Mouse (Mus musculus) liver, embryonic 11.5 days (tissue): ENCODE results near the gene Sorl1. TPM values are rescaled to one million over a fixed set of nuclear protein-coding genes. Genes with fewer than 3 reads are reported as not detected.

Experiments used
- ATAC-seq: fragments of 200-750 bp; cut with Nextera tagmentation; replicated peaks from 2 replicates; pipeline ENCODE4 v1.8.0; 2017; ENCODE audit warnings: moderate number of reproducible peaks, mild to moderate bottlenecking, moderate TSS enrichment, moderate library complexity; ENCODE audit not compliant: low FRiP score
- DNase-seq: peaks from one replicate; pipeline ENCODE4 v3.0.0-alpha.2; 2017; ENCODE audit warnings: low spot score
- H3K27ac ChIP-seq: fragments of 300-500 bp; sonication (generic); 2 replicates; pipeline ENCODE4 v1.5.1; 2014; ENCODE audit warnings: mild to moderate bottlenecking, low read depth, low read length, control low read depth
- H3K27me3 ChIP-seq: fragments of 300-500 bp; sonication (generic); replicated peaks from 2 replicates; pipeline ENCODE4 v1.6.1; 2014; ENCODE audit warnings: low read length, mixed read lengths; ENCODE audit not compliant: control insufficient read depth, insufficient read depth
- H3K36me3 ChIP-seq: fragments of 300-500 bp; sonication (generic); 2 replicates; pipeline ENCODE4 v1.6.1; 2014; ENCODE audit warnings: mild to moderate bottlenecking, low read length, moderate library complexity, mixed read lengths; ENCODE audit not compliant: control insufficient read depth, insufficient read depth
- H3K4me1 ChIP-seq: fragments of 300-500 bp; sonication (generic); replicated peaks from 2 replicates; pipeline ENCODE4 v1.6.1; 2014; ENCODE audit warnings: low read length, mixed read lengths; ENCODE audit not compliant: control insufficient read depth, insufficient read depth
- H3K4me2 ChIP-seq: fragments of 300-500 bp; sonication (generic); 2 replicates; pipeline ENCODE4 v1.6.1; 2014; ENCODE audit warnings: mild to moderate bottlenecking, control low read depth, moderate library complexity
- H3K4me3 ChIP-seq: fragments of 300-500 bp; sonication (generic); 2 replicates; pipeline ENCODE4 v1.5.1; 2014; ENCODE audit warnings: low read depth, low read length, control low read depth
- H3K9ac ChIP-seq: fragments of 300-500 bp; sonication (generic); 2 replicates; pipeline ENCODE4 v1.6.1; 2014; ENCODE audit warnings: low read depth, low read length, control low read depth
- H3K9me3 ChIP-seq: fragments of 300-500 bp; sonication (generic); 2 replicates; pipeline ENCODE4 v1.6.1; 2016; ENCODE audit warnings: low read length, inconsistent platforms, mixed read lengths; ENCODE audit not compliant: control insufficient read depth
- WGBS: fragments of 180-500 bp; shearing (Covaris S2); extraction: QIAGEN DNeasy Blood & Tissue Kit; methylation state at CpG from one replicate; pipeline ENCODE4 v1.1.7; 2014; 5-methylcytosine and 5-hydroxymethylcytosine counted together
- polyA plus RNA-seq: library from polyadenylated mRNA; unstranded; fragments of >200 nt; fragmentation: Nextera tagmentation; extraction: Ambion mirVana; gene quantifications from 2 replicates; pipeline ENCODE4 v1.2.1, GENCODE M21; 2014

Gene Sorl1
- polyA plus RNA-seq, 1 experiment from 2014 or later: 1.8 TPM

- Histone ChIP-seq H3K4me2 (no peak overlapping the region), H3K4me1 (no peaks in the 10 kb centered on the region), H3K36me3 (no peaks in the 10 kb centered on the region), H3K9me3 (no peaks in the 10 kb centered on the region), H3K27me3 (no peaks in the 10 kb centered on the region), H3K4me3 (no peak overlapping the region), H3K27ac (no peak overlapping the region), H3K9ac (no peak overlapping the region)
- ATAC-seq: no peak
- 80% methylated on average over 6 of the region's 6 CpGs for WGBS
- DNase-seq: no peak
Observed at GRCm38 (mm10) chr9:42102013-42102412, 22.1 kb downstream of the Sorl1 start.

DNA sequence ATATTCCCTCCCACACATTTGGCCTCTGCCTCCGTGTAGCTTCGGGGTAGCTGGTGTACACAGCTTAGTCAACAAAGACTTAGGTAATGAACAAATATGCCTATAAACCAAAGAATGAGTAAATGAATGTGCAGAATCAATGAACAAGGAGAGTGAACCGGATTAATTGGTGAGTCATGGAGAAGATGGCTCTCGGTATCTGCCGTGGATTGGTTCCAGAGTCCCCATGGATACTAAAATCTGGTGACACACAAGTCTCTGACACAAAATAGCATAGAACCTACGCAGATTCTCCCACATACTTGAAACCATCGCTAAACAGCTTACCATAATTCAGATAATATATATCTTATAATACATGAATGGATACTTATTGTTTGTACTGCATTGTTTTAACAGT, 22.8 kb downstream of the Sorl1 start:
- no peaks in the 10 kb centered on the region for H3K36me3 ChIP-seq
- H3K4me2 ChIP-seq: no peak overlapping the region
- no peaks in the 10 kb centered on the region for H3K27me3 ChIP-seq
- H3K27ac ChIP-seq: no peak overlapping the region
- ATAC-seq: no peak
- no peak overlapping the region for H3K9ac ChIP-seq
- H3K4me1 ChIP-seq: no peaks in the 10 kb centered on the region
- no peaks in the 10 kb centered on the region for H3K9me3 ChIP-seq
- 84% methylated on average over 7 of the region's 7 CpGs for WGBS
- no peak for DNase-seq
- no peak overlapping the region for H3K4me3 ChIP-seq

DNA sequence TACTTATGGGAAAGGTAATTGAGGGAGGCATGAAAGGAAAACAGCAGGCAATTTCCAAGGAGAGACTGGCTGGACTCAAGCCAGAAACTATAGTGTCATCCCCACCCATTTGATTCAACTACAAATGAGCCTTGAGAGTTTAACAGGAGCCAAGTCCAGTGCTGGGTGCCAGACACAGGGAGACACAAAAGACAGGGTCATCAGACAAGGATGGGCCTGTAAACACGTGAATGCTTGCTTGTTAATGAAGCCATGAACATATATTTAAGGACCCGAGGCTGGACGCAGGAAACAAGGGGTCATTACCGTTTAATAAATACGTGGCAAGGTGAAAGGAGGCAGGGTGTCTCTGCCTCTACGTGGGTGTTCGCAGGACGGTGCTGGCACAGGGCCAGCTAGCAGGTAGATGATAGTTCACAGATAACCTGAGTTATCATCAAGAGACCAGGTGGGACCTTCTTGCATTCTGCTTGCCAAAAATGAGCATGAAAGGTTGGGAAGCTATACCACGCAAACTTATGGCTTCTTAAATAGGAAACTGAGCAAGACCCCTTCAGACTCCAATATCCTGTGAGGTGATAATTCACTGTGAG, 23.4 kb downstream of the Sorl1 start:
- no peak overlapping the region for H3K4me2 ChIP-seq
- 84% methylated on average over 9 of the region's 9 CpGs for WGBS
- H3K27ac ChIP-seq: no peak overlapping the region
- H3K4me1 ChIP-seq: no peaks in the 10 kb centered on the region
- H3K27me3 ChIP-seq: no peaks in the 10 kb centered on the region
- no peaks in the 10 kb centered on the region for H3K36me3 ChIP-seq
- ATAC-seq (no peak), DNase-seq (no peak)
- H3K9me3 ChIP-seq: no peaks in the 10 kb centered on the region
- no peak overlapping the region for H3K9ac ChIP-seq
- H3K4me3 ChIP-seq: no peak overlapping the region

DNA sequence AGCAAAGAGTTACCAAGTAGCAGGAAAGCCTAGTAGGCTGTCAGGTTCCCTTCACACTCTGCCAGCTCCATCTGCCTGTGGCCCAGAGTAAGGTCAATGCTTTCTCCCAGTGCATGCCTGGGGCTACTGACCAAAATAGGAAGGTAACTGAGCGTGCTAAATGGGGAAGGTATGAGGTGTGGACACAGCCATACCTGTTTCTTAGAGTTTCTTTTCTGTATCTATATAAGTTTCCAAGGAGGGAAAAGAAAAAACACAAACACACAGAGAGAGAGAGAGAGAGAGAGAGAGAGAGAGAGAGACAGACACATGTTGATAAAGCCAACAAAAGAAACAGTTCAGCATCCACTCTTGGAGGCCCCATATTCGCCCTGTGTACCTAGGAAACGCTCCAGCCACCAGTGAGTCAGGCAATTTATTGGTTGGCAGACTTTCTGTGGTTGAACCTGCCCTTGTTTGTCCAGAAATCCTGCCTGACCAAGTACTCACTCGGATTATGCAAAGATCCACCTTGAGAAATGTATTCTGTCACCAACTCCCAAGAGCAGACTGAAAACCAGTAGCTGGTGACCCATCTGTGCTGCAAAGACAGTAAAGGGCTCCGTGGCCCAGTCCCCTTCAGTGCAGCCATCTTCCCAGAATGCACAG, 25.5 kb downstream of the Sorl1 start:
- no peak overlapping the region for H3K27ac ChIP-seq
- H3K4me1 ChIP-seq: no peaks in the 10 kb centered on the region
- no peaks in the 10 kb centered on the region for H3K9me3 ChIP-seq
- 81% methylated on average over 5 of the region's 5 CpGs for WGBS
- ATAC-seq (no peak), DNase-seq (no peak)
- H3K4me2 ChIP-seq: no peak overlapping the region
- no peaks in the 10 kb centered on the region for H3K36me3 ChIP-seq
- H3K27me3 ChIP-seq: no peaks in the 10 kb centered on the region
- H3K4me3 ChIP-seq: no peak overlapping the region
- H3K9ac ChIP-seq: no peak overlapping the region

GRCm38 (mm10) chr9:42097731-42098473, 26.2 kb downstream of the Sorl1 start:
- ATAC-seq: no peak
- DNase-seq: no peak
- WGBS: 70% methylated on average over 8 of the region's 8 CpGs

DNA sequence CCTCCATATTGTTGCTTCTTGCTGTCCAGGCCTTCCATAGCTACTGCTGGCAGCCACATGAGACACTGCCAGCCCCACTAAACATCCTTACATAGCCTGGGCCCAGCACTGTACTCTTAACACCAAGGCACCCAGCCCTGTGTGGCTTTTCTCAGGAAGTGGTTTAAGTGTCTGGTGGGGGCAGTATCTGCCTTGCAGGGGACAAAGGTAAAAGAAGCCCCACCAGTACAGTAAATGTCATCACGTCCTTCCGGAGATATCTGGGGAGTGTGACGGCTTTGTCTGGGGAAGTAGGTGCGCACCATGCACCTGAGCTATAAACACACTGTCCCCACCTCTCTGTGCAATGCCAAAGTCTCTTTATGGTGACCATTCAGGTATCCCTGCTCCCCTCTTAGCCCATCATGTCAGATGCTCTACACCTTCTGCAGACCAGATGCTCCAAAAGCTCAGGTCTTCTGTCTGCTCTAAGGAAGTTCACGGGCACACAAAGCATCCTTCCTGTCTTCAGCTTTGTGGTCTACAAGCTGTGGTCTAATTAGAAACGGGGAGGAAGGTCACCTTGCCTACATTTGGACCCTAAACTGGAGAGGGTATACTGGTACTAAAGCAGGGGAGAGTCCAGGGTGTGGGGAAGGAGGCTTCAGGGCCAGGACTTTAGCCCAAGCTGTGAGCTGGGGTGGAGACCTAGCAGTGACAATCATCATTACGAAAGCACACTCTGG, 26.9 kb downstream of the Sorl1 start:
- WGBS: 65% methylated on average over 7 of the region's 7 CpGs

More at GRCm38 (mm10) chr9:42097731-42098473, 26.2 kb downstream of the Sorl1 start:
- Histone ChIP-seq H3K9me3 (no peaks in the 10 kb centered on the region), H3K4me1 (no peaks in the 10 kb centered on the region), H3K36me3 (no peaks in the 10 kb centered on the region), H3K4me2 (no peak overlapping the region), H3K27me3 (no peaks in the 10 kb centered on the region), H3K4me3 (no peak overlapping the region), H3K9ac (no peak overlapping the region), H3K27ac (no peak overlapping the region)

DNA sequence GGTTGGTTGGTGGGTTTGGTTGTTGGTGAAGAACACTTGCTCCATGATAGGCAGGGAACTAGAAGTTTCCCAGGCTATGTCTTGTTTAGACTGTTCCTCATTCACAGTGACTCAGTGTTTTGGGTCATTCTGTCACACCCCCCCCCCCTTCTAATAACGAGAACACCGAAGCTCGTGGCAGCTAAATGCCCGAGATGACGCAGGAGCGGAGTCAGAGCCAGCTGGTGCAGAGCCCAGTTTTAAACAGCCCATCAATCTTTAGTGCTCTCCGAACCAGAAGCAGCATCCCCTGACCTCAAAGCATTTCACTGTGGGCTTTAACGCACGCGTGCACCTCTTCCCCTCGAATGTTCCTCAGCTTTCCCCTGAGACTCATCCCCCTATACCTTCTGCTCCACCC, 29.3 kb downstream of the Sorl1 start:
- WGBS: 53% methylated on average over 11 of the region's 11 CpGs
- H3K4me3 ChIP-seq: no peak overlapping the region
- no peaks in the 10 kb centered on the region for H3K27me3 ChIP-seq
- no peak overlapping the region for H3K9ac ChIP-seq
- H3K4me2 ChIP-seq: no peak overlapping the region
- ATAC-seq (no peak), DNase-seq (no peak)
- no peaks in the 10 kb centered on the region for H3K4me1 ChIP-seq
- H3K27ac ChIP-seq: no peak overlapping the region
- no peaks in the 10 kb centered on the region for H3K36me3 ChIP-seq
- no peaks in the 10 kb centered on the region for H3K9me3 ChIP-seq

More for the DNA sequence above, 26.9 kb downstream of the Sorl1 start:
- Histone ChIP-seq H3K27ac (no peak overlapping the region), H3K4me2 (no peak overlapping the region), H3K36me3 (no peaks in the 10 kb centered on the region), H3K9me3 (no peaks in the 10 kb centered on the region), H3K4me1 (no peaks in the 10 kb centered on the region), H3K9ac (no peak overlapping the region), H3K4me3 (no peak overlapping the region), H3K27me3 (no peaks in the 10 kb centered on the region)
- DNase-seq: no peak
- ATAC-seq: no peak

GRCm38 (mm10) chr9:42094028-42094551, 30.0 kb downstream of the Sorl1 start:
- no peak for DNase-seq
- no peak overlapping the region for H3K9ac ChIP-seq
- no peak for ATAC-seq
- H3K4me3 ChIP-seq: no peak overlapping the region
- no peaks in the 10 kb centered on the region for H3K4me1 ChIP-seq
- H3K4me2 ChIP-seq: no peak overlapping the region
- no peaks in the 10 kb centered on the region for H3K27me3 ChIP-seq
- no peaks in the 10 kb centered on the region for H3K36me3 ChIP-seq
- H3K27ac ChIP-seq: no peak overlapping the region
- WGBS: 72% methylated on average over 7 of the region's 7 CpGs
- no peaks in the 10 kb centered on the region for H3K9me3 ChIP-seq
